In the genomic region with DNA sequence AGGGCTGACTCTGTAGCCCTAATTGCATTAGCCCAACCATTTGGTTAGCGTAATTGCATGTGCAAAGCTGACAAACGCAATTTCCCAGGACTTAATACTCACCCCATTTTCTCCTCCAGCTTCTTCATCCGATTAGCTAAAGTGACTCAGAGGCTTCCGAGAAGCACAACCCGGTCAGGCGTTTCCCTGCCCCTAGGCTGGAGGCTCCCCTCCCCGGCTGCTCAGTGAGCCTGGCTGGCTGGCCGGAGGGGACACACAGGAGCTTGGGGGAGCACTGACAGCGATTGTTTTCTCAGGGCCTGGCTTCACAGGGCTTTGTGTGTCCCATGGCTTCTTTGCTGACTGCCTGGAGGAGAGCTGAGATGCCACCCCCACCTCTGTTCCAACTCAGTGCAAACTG, we compare ENCODE assay signal across 10 mouse cellular contexts.
A peak's percentile ranks its signal among the peaks of the same experiment; 100 is the strongest.
DNase-seq lines count a peak whose midpoint lies in the region; ATAC-seq lines count a peak whose summit lies in the region.
"Had no signal": no experiment of that assay in that cellular context is flagged by ENCODE, and none has a peak within 500 bp of the region (broad histone marks: within the 10 kb centered on the region; RNA-seq: fewer than 3 reads in every experiment).

No protein-coding gene starts in this region.

- 24% methylated on average over 9 of the region's 9 CpGs for WGBS in neural tube, embryonic 12.5 days
- WGBS in neural tube, embryonic 15.5 days, result 19% methylated on average over 9 of the region's 9 CpGs
- 12% methylated on average over 9 of the region's 9 CpGs for WGBS in hindbrain, embryonic 13.5 days

- peak; percentile 7 for DNase-seq in gastrocnemius, adult 18-20 months (ENCODE audit: low spot score)
- DNase-seq in gastrocnemius, postnatal 25 days, result no peak
- peak; percentile 4 for DNase-seq in skeletal muscle tissue, adult 2 months (ENCODE audit: low read depth, low spot score)
- DNase-seq in lung, postnatal 10 days, result no peak
- no peak for DNase-seq in left cerebral cortex, adult 8-10 months (ENCODE audit: low spot score in 2 of 2)
- DNase-seq: cerebellum, adult 11 months had no signal

- H3K9ac ChIP-seq in neural tube, embryonic 12.5 days, result no peak overlapping the region
- H3K9ac ChIP-seq in neural tube, embryonic 15.5 days (replicated peaks), result no peak overlapping the region
- no peak overlapping the region for H3K9ac ChIP-seq in hindbrain, embryonic 13.5 days

- no peaks in the 10 kb centered on the region for H3K36me3 ChIP-seq in neural tube, embryonic 12.5 days
- H3K36me3 ChIP-seq in neural tube, embryonic 15.5 days, result no peaks in the 10 kb centered on the region
- H3K36me3 ChIP-seq in hindbrain, embryonic 13.5 days, result no peaks in the 10 kb centered on the region

- peaks cover 4% of the 10 kb centered on the region; the same call in 1 of the 2 replicates for H3K4me1 ChIP-seq in neural tube, embryonic 12.5 days
- peaks cover 8% of the 10 kb centered on the region for H3K4me1 ChIP-seq in neural tube, embryonic 15.5 days
- peaks cover 13% of the 10 kb centered on the region for H3K4me1 ChIP-seq in hindbrain, embryonic 13.5 days (replicated peaks)
- H3K4me1 ChIP-seq: megakaryocyte, embryonic 14.5 days had no signal

- ATAC-seq in neural tube, embryonic 12.5 days (ENCODE audit: low FRiP score, low read depth), result no peak
- ATAC-seq in neural tube, embryonic 15.5 days (ENCODE audit: low FRiP score), result no peak
- ATAC-seq in hindbrain, embryonic 13.5 days (ENCODE audit: low FRiP score), result no peak

- H3K4me2 ChIP-seq in neural tube, embryonic 12.5 days (replicated peaks), result peak overlapping the region; percentile 22; the same call in 1 of the 2 replicates
- H3K4me2 ChIP-seq in neural tube, embryonic 15.5 days, result no peak overlapping the region
- H3K4me2 ChIP-seq in hindbrain, embryonic 13.5 days, result no peak overlapping the region

- no peaks in the 10 kb centered on the region for H3K9me3 ChIP-seq in neural tube, embryonic 12.5 days
- H3K9me3 ChIP-seq in neural tube, embryonic 15.5 days (replicated peaks), result no peaks in the 10 kb centered on the region
- H3K9me3 ChIP-seq in hindbrain, embryonic 13.5 days, result no peaks in the 10 kb centered on the region

- no peak overlapping the region for H3K4me3 ChIP-seq in neural tube, embryonic 12.5 days
- H3K4me3 ChIP-seq in neural tube, embryonic 15.5 days (replicated peaks), result no peak overlapping the region
- H3K4me3 ChIP-seq in hindbrain, embryonic 13.5 days, result no peak overlapping the region
- H3K4me3 ChIP-seq: megakaryocyte, embryonic 14.5 days had no signal

- H3K27me3 ChIP-seq in neural tube, embryonic 12.5 days (replicated peaks), result no peaks in the 10 kb centered on the region
- H3K27me3 ChIP-seq in neural tube, embryonic 15.5 days (replicated peaks), result no peaks in the 10 kb centered on the region
- 0 out of 2 replicates have a peak, but pooled peaks cover 8% of the 10 kb centered on the region for H3K27me3 ChIP-seq in hindbrain, embryonic 13.5 days
- H3K27me3 ChIP-seq: megakaryocyte, embryonic 14.5 days had no signal

- no peak overlapping the region for H3K27ac ChIP-seq in neural tube, embryonic 12.5 days
- H3K27ac ChIP-seq in neural tube, embryonic 15.5 days (replicated peaks), result no peak overlapping the region
- 0 out of 2 replicates have a peak overlapping the region, but pooled peaks have one; percentile 18 for H3K27ac ChIP-seq in hindbrain, embryonic 13.5 days

Comparison
In these comparisons a context has a peak if more than half of its experiments do, and no peak if none do; other contexts are left out.
1. DNase-seq: peak in gastrocnemius, adult 18-20 months (single experiment) and skeletal muscle tissue, adult 2 months (single experiment); none in gastrocnemius, postnatal 25 days (single experiment), lung, postnatal 10 days (single experiment) and left cerebral cortex, adult 8-10 months (0 of 2).